Mouse (Mus musculus) inflammation-experienced regulatory T-cells, adult 6 months (primary cell): ENCODE measurements around the gene Sirt5. TPM values are rescaled to one million over a fixed set of nuclear protein-coding genes. Genes with fewer than 3 reads are reported as not detected.

Experiments
- ATAC-seq: one replicate; pipeline ENCODE4 v1.8.0; 2017
- polyA plus RNA-seq, 3 experiments: library from polyadenylated mRNA; unstranded; fragments of 100-300 nt; shearing (Covaris generic); gene quantifications; one replicate each; pipeline ENCODE4 v1.2.1; 2017

The Sirt5 gene
- polyA plus RNA-seq, 3 experiments from 2014 or later: 17.2 to 49.5 (median 35.4) TPM

GRCm38 (mm10) chr13:43374918-43375432 lies 9.7 kb downstream of the Sirt5 start:
- no peak for ATAC-seq

DNA sequence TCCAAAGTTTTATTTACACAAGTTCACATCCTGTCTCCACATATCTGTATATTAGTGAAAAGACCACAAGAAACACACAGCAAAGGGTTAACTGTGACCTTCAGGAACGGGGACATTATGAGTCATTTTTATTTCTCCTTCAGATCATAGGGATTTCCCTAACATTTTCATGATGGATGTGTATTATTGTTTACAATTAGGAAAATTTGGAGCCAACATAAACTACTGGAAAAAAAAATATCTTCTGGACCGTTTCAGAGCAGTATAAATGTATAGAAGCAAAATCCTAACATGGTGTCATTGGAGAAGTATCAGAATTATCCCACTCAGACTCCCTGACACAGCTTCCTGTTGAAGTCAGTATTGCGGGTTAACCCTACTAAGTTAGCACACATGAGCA lies 14.7 kb downstream of the Sirt5 start:
- no peak for ATAC-seq

GRCm38 (mm10) chr13:43385321-43385720 lies 20.0 kb downstream of the Sirt5 start:
- ATAC-seq: no peak

DNA sequence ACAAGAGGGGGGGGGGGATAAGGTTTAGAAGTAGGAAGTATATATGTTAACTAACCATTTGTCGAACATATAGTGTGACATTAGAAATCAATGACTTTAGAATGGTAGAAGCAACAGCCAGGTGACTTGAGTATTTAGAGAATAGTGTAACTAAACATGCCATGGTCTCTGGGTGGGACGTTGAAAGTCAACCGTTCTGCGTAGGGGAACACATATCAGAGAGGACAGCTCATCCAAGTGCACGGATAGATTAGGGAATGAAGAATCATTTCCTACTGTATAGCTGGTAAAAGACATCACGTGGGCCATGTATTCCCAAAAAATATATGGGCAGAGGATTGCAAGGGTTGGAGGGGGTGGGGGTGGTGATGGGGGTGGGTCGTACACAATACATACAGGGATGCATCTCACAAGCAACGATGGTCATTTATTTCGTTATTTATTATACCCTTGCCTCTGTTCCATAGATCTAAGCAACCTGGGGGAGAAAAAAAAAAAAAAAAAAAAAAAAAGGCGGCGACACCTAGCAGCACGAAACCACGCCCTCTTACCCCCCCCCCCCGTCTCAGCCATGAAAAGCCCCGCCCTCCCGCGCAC lies 32.5 kb downstream of the Sirt5 start:
- ATAC-seq: no peak

DNA sequence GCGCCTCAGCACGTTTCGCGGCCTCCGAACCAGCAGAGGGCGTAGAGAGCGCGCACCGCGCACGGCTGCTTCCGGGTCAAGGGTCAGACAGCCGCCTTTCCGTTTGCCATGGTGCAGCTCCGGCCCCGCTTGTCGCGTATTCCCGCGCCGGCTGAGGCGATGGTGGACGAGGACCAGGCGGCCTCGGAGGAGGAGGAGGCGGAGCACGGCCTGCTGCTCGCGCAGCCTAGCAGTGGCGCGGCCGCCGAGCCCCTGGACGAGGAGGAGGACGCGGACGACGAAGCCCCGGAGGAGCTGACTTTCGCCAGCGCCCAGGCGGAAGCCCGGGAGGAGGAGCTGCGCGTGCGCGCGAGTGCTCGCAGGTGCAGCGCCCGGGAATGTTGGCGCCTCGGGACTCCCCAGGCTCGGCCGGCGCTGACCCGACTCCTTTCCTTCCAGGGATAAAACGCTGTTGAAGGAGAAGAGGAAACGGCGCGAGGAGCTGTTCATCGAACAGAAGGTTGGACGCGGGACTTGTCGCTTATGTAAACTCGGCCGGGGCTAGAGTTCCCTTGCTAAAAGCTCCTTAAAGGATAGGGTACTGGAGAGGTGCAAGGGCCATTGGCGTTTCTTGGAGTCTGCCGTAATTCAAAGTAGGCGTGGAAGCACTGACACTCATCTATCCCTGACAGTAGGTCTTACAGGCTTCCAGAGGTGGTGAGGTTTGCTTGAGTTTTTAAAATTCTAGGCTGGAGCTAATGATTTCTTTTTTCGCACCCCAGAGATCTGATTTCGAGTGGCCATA lies 33.2 kb downstream of the Sirt5 start, which contains the start of gene Nol7:
Nol7 (plus strand) TSS at position 94 of the 784 bp plus-strand sequence.
- ATAC-seq: peak; percentile 95

- ATAC-seq: no peak
These were observed 34.3 kb downstream of the Sirt5 start for GRCm38 (mm10) chr13:43399576-43399975.

- no peak for ATAC-seq
These were observed 47.0 kb downstream of the Sirt5 start for GRCm38 (mm10) chr13:43412311-43412710.

DNA sequence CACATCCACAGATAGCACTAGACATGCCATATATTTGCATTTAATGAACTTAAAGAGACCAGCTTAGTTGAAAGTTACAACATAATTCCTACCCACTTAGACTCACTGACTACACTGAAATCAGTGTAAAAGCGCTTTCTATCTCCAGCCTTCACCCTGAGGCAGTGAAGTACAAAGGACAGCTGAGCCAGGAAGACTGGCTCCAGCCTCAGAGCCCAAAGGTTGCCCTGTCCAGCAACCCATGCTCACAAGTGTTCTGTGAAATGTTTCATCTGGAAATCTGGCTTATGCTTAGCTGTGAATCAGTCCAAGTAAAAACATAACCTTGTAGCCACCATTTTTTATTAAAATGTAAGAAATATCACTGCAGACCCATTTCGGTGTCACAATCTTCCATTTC lies 48.3 kb downstream of the Sirt5 start:
- ATAC-seq: no peak

DNA sequence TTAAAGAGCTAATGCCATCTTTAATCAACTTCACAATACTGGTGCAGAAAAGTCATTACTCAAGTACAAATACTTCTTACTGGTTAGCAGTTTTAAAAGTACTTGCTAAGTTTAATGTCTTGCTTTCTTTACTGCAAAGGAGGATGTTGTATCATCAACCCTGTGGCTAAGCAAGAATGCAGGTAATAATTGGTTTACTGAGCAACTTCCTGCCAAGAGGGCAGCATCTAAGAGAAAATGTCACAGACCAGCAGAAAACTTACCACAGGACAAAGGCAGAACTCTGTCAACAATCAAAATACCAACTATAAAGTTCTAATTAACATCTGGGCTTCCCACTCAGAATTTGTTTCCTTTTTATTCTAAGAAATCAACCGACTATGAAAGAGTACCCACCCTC lies 50.0 kb downstream of the Sirt5 start:
- peak; percentile 52 for ATAC-seq

- ATAC-seq: no peak
These were observed 63.1 kb downstream of the Sirt5 start for GRCm38 (mm10) chr13:43428436-43428835.

DNA sequence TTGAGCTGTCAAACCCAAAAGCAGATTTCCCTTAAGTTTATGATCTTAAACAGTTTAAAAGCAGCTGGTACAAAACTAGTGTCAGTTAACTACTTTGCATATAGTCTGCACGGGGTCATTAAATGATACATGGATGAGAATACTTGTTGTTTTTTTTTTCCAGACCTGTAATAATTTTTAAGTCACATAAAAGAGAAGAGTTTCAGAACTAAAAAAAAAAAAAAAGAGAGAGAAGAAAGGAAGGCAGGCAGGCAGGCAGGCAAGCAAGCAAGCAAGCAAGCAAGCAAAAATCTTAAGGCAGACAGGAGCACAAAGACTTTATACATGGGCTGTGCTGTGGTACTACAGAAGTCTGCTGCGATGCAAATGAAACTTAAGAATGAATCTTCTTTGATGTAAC lies 68.1 kb downstream of the Sirt5 start:
- ATAC-seq: no peak

GRCm38 (mm10) chr13:43440376-43440775 lies 75.1 kb downstream of the Sirt5 start:
- no peak for ATAC-seq

GRCm38 (mm10) chr13:43442551-43442950 lies 77.3 kb downstream of the Sirt5 start:
- no peak for ATAC-seq

- ATAC-seq: no peak
These were observed 78.4 kb downstream of the Sirt5 start for GRCm38 (mm10) chr13:43443706-43444105.

GRCm38 (mm10) chr13:43444717-43445116 lies 79.4 kb downstream of the Sirt5 start:
- no peak for ATAC-seq

Other genes with a start within 250 kb of the Sirt5 start
- 10 to 100 TPM; 16.1 to 16.8 (median 16.8) TPM for gene Tbc1d7, start 194.0 kb upstream of the Sirt5 start, polyA plus RNA-seq
- 1 to 10 TPM; 3.6 to 4.8 (median 4.6) TPM for gene Gfod1, start 61.3 kb upstream of the Sirt5 start, polyA plus RNA-seq
- 100 to 1,000 TPM; 161 to 171 (median 171) TPM for gene Nol7, start 32.9 kb downstream of the Sirt5 start, polyA plus RNA-seq
- 10 to 100 TPM; 25.0 to 34.8 (median 34.3) TPM for gene Ranbp9, start 115.8 kb downstream of the Sirt5 start, polyA plus RNA-seq
- gene Mcur1, start 194.7 kb downstream of the Sirt5 start, polyA plus RNA-seq: 10 to 100 TPM in 2 of 3 experiments, 1 to 10 TPM in 1; 7.1 to 19.0 (median 17.0) TPM